ENCODE assay signal across 21 mouse cellular contexts in the genomic region with DNA sequence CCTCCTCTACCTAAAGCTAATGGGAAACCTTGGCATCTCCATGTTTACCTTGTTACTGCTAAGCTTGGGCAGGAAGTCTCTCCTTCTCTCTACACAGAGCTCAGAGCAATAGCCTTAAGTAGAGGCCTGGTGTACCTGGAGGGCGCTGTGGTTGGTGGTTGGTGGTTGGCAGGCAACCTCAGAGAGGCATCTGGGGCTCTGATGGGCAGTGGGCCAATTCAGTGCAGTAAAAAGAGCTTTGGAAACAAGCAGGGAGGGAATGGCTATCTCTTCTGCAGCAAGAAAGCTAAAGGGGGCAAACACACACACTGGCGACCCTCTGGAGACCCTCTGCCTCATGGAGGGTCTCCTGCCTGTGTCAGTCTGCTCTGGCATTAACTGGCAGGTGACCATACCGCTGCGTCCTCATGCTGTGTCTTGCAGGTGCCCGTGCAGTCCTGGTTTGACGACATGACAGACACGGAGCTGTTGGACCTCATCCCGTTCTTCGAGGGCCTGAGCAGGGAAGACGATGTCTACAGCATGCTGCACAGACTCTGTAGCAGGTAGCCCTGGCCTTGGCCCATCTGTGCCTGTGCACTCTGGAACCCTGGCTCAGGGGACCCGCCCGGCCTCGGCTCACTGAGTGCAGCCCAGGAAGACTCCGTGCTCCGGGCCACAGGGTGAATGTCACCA. TPM values are rescaled to one million over a fixed set of nuclear protein-coding genes. Genes with fewer than 3 reads are reported as not detected.
A peak's percentile ranks its signal among the peaks of the same experiment; 100 is the strongest.
DNase-seq lines count a peak whose midpoint lies in the region; ATAC-seq and TF ChIP-seq lines count a peak whose summit lies in the region.
"Had no signal": no experiment of that assay in that cellular context is flagged by ENCODE, and none has a peak within 500 bp of the region (broad histone marks: within the 10 kb centered on the region; RNA-seq: fewer than 3 reads in every experiment).

No protein-coding gene starts in this region.

- no peaks in the 10 kb centered on the region for H3K27me3 ChIP-seq in heart, embryonic 13.5 days (replicated peaks)
- no peaks in the 10 kb centered on the region for H3K27me3 ChIP-seq in limb, embryonic 14.5 days (ENCODE audit: control insufficient read depth, insufficient read depth, low read length)
- H3K27me3 ChIP-seq: embryonic facial prominence, embryonic 13.5 days; heart, embryonic 12.5 days; hindbrain, embryonic 15.5 days; kidney, embryonic 15.5 days had no signal

- 86% methylated on average over 15 of the region's 15 CpGs for WGBS in heart, embryonic 13.5 days
- WGBS in limb, embryonic 14.5 days: 80% methylated on average over 15 of the region's 15 CpGs

- H3K9ac ChIP-seq in heart, embryonic 13.5 days: 0 out of 2 replicates have a peak overlapping the region, but pooled peaks have one; percentile 4
- no peak overlapping the region for H3K9ac ChIP-seq in limb, embryonic 14.5 days (ENCODE audit: low read depth, low read length, severe bottlenecking)
- H3K9ac ChIP-seq: embryonic facial prominence, embryonic 13.5 days; heart, embryonic 12.5 days; hindbrain, embryonic 15.5 days; kidney, embryonic 15.5 days had no signal

- no peak for ATAC-seq in heart, embryonic 13.5 days (ENCODE audit: extremely low read depth, insufficient number of reproducible peaks, low FRiP score, low TSS enrichment)
- ATAC-seq in limb, embryonic 14.5 days (ENCODE audit: low FRiP score, low read depth): no peak
- ATAC-seq in megakaryocyte, adult 5-6 weeks (ENCODE audit: poor library complexity, severe bottlenecking): no peak
- ATAC-seq: intestine, postnatal 0 days; midbrain, embryonic 16.5 days had no signal

- peaks cover 31% of the 10 kb centered on the region for H3K4me1 ChIP-seq in heart, embryonic 13.5 days
- peaks cover 25% of the 10 kb centered on the region for H3K4me1 ChIP-seq in limb, embryonic 14.5 days (ENCODE audit: control insufficient read depth, insufficient read depth, low read length)

- TF ChIP-seq CTCF in brain, embryonic 14.5 days (IDR thresholded peaks at IDR 0.05; ENCODE audit: borderline replicate concordance, extremely low read depth, insufficient read depth, insufficient read length): no peak

- H3K9me3 ChIP-seq in heart, embryonic 13.5 days: no peaks in the 10 kb centered on the region
- H3K9me3 ChIP-seq in limb, embryonic 14.5 days (ENCODE audit: control insufficient read depth, low read length): no peaks in the 10 kb centered on the region
- H3K9me3 ChIP-seq: embryonic facial prominence, embryonic 13.5 days; heart, embryonic 12.5 days; hindbrain, embryonic 15.5 days; kidney, embryonic 15.5 days had no signal

- H3K4me2 ChIP-seq in heart, embryonic 13.5 days: no peak overlapping the region
- no peak overlapping the region for H3K4me2 ChIP-seq in limb, embryonic 14.5 days (replicated peaks; ENCODE audit: low read depth, low read length, severe bottlenecking)
- H3K4me2 ChIP-seq: embryonic facial prominence, embryonic 13.5 days; heart, embryonic 12.5 days; hindbrain, embryonic 15.5 days; kidney, embryonic 15.5 days; liver, embryonic 11.5 days had no signal

- peaks cover 61% of the 10 kb centered on the region for H3K36me3 ChIP-seq in heart, embryonic 13.5 days
- H3K36me3 ChIP-seq in limb, embryonic 14.5 days (ENCODE audit: control insufficient read depth, insufficient read depth, low read length): peaks cover 63% of the 10 kb centered on the region

- no peak overlapping the region for H3K4me3 ChIP-seq in heart, embryonic 13.5 days
- H3K4me3 ChIP-seq in limb, embryonic 14.5 days (replicated peaks; ENCODE audit: low read length): no peak overlapping the region
- H3K4me3 ChIP-seq: embryonic facial prominence, embryonic 13.5 days; heart, embryonic 12.5 days; hindbrain, embryonic 15.5 days; kidney, embryonic 15.5 days had no signal

- H3K27ac ChIP-seq in heart, embryonic 13.5 days (replicated peaks): no peak overlapping the region
- H3K27ac ChIP-seq in limb, embryonic 14.5 days (replicated peaks; ENCODE audit: low read depth, low read length): no peak overlapping the region
- H3K27ac ChIP-seq: embryonic facial prominence, embryonic 13.5 days; hindbrain, embryonic 15.5 days; kidney, embryonic 15.5 days had no signal

- no peak for DNase-seq in heart, adult 9 months (ENCODE audit: low spot score in 2 of 2)
- peak; percentile 54 for DNase-seq in brain, embryonic 14.5 days (ENCODE audit: low read depth)
- DNase-seq in cerebellum, adult 8-10 months: peak; percentile 14
- DNase-seq in limb, embryonic 14.5 days (ENCODE audit: low spot score): peak; percentile 20
- no peak for DNase-seq in embryo, embryonic 9.5 days (ENCODE audit: extremely low spot score)
- DNase-seq: adrenal gland, postnatal 14 days; kidney, postnatal 4 days; lung, adult 2 months; thymus, postnatal 25 days had no signal

- TF ChIP-seq POLR2A in brain, embryonic 14.5 days (IDR thresholded peaks at IDR 0.05; ENCODE audit: borderline replicate concordance, extremely low read depth, insufficient read depth, insufficient read length, poor library complexity, severe bottlenecking): no peak
- TF ChIP-seq POLR2A in limb, embryonic 14.5 days (IDR thresholded peaks at IDR 0.05; ENCODE audit: borderline replicate concordance, extremely low read depth, insufficient read depth, insufficient read length): no peak

RNA-seq across cellular contexts. Expression of gene Vill, which starts 12.3 kb away (rescaled TPM):
- 10.6 and 11.5 TPM in 2 replicates for polyA plus RNA-seq in heart, embryonic 13.5 days (2015; fragmentation: Nextera tagmentation; extraction: Ambion mirVana)
- 5.0 and 6.5 TPM in 2 replicates for polyA plus RNA-seq in brain, embryonic 14.5 days (2012; rRNA removed)
- polyA plus RNA-seq in limb, embryonic 14.5 days (2012; rRNA removed): 49.8 and 68.2 TPM in 2 replicates
- 25.2 and 29.0 TPM in 2 replicates for polyA plus RNA-seq in limb, embryonic 14.5 days (2014; fragmentation: Nextera tagmentation; extraction: Ambion mirVana)
- total RNA-seq in megakaryocyte, adult 5-6 weeks (2015): 17.0 and 22.8 TPM in 2 replicates
- 69.9 and 92.7 TPM in 2 replicates for total RNA-seq in megakaryocyte, adult 5-6 weeks (2017)

RNA-seq across cellular contexts. Expression of gene Plcd1, which starts 53.1 kb away (rescaled TPM):
- polyA plus RNA-seq in heart, embryonic 13.5 days (2015; fragmentation: Nextera tagmentation; extraction: Ambion mirVana): 15.8 and 16.5 TPM in 2 replicates
- 20.4 and 25.0 TPM in 2 replicates for polyA plus RNA-seq in brain, embryonic 14.5 days (2012; rRNA removed)
- polyA plus RNA-seq in limb, embryonic 14.5 days (2012; rRNA removed): 50.0 and 60.8 TPM in 2 replicates
- polyA plus RNA-seq in limb, embryonic 14.5 days (2014; fragmentation: Nextera tagmentation; extraction: Ambion mirVana): 38.0 and 38.2 TPM in 2 replicates
- 0.16 and 0.87 TPM in 2 replicates for total RNA-seq in megakaryocyte, adult 5-6 weeks (2015)
- 0.26 and 0.53 TPM in 2 replicates for total RNA-seq in megakaryocyte, adult 5-6 weeks (2017)
- total RNA-seq: granulocyte monocyte progenitor cell, adult 5-6 weeks; megakaryocyte-erythroid progenitor cell, adult 5-6 weeks; MEL had no signal

Comparison
In these comparisons a context has a peak if more than half of its experiments do, and no peak if none do; other contexts are left out.
1. DNase-seq: peak in brain, embryonic 14.5 days (single experiment), cerebellum, adult 8-10 months (single experiment) and limb, embryonic 14.5 days (single experiment); none in heart, adult 9 months (0 of 2) and embryo, embryonic 9.5 days (single experiment).